Mouse (Mus musculus) left cerebral cortex, adult 8-10 months (tissue): ENCODE measurements around the gene Onecut1. TPM values are rescaled to one million over a fixed set of nuclear protein-coding genes. Genes with fewer than 3 reads are reported as not detected.

Source experiments
- DNase-seq, 2 experiments: peaks; one replicate each; pipeline ENCODE4 v3.0.0; 2022; ENCODE audit warnings: low spot score in 2 of 2
- total RNA-seq, 4 experiments: library from RNA; stranded (reverse); gene quantifications; 2 replicates each; pipeline ENCODE4 v1.2.4; 2022

The Onecut1 gene
- total RNA-seq: under 1 TPM; 0.08 to 0.21 (median 0.18) TPM

DNA sequence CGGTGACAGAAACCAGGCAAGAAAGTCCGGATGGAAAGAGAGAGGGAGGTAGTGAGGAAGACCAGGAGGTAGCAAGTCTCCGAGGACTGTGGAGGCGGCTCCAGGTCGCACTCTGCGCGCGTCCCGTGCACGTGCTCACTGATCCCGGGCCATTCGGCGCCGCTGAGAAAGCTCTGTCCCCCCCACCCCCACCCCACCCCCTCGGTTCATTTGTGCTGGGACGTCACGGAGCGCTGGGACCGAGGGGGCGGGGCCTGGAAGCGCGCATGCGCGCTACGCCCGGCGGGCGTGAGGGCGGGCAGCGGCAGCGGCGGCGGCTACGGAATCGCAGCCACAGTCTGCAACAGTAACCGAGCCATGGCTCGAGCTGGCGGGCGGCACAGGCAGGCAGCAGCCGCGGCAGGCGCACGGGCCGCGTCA lies at the start of gene Onecut1:
Gene Onecut1 (plus strand): TSS at position 361 of the 420 bp plus-strand sequence.
- DNase-seq: no peak

DNA sequence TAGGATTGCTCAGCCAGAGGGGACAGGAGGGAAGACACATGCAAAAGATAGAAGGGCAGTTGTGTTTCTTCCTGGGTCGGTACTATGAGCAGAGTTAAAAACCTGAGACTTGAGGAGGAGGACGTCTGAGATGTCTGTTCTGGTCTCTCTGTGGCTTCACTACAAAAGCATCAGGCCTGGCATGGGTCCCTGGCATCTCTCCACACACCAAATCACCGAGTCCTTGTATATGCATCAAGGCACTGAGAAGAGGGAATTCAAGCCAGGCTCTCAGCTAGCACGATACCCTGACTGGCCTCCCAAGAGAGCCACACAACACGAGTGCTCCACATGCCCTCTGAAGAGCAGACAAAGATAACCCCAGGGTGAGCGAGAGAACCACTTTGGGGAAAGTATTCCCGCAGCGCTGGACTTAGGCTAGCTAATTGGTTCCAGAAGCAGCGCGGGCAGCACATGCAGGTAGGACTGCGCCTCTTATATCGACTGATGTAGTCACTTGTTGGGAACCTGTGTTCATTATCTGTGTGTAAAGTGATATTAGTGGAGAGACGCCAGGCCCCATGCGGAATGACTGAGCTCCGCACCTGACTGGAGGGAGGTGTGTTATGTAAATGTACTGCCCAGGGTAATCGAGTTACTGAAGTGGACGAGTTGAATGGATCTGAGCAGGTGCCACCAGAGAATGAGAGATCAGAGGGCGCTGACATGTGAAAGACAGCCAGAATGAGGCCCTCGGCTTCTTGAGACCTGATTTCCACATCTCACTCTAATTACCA lies 41.8 kb upstream of the Onecut1 start:
- DNase-seq: no peak

DNA sequence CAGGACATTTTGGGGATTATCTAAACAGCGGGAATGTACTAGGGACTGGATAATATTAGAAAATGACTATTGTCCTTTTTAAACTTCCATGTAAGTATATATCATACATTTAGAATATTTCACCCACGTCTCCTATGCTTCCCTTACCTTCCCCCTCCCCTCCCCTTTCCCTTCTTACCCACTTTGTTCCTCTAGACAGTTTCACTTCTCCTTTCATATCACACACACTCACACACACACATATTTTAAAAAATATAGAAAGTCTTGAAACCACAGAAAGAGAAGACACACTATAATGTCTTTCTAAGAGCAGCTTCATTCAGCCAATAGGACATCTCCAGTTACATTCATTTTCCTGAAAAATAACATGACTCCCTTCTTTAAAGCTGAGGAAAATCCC lies 36.6 kb upstream of the Onecut1 start:
- DNase-seq: no peak

DNA sequence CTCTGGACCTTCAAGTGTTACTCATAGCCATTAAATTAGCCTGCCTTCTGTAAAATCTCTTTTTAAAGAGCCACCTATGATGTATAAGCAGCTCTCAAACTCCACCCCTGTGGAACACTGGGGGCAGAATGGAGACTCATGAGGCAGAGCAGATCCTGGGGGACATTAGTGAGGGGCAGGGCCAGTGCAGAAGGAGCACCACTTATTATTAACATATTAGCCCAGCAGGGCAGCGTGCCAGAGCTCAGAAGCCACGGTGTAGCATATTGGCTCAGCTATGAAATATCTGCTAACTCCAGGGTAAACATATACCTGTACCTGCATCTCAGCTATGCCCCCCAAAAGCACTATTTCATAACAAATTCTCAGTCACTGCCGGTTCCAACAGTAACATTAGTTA lies 32.5 kb upstream of the Onecut1 start:
- DNase-seq: no peak

DNA sequence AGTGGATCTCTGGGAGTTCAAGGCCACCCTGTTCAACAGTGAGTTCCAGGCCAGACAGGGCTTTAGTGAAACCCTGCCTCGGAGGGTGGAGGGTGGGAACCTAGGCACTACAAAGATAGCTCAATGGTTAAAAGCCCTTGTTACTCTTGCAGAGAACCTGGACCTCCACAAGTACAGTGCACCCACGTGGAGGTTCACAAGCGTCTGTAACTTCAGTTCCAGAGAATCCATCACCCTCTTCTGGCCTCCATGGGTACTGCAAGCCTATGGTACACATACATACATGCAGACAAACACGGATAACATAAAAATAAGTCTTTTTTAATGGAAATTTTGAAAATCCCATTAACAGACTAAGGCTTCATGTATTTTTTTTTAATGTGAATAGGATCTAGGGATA lies 18.8 kb upstream of the Onecut1 start:
- no peak for DNase-seq

DNA sequence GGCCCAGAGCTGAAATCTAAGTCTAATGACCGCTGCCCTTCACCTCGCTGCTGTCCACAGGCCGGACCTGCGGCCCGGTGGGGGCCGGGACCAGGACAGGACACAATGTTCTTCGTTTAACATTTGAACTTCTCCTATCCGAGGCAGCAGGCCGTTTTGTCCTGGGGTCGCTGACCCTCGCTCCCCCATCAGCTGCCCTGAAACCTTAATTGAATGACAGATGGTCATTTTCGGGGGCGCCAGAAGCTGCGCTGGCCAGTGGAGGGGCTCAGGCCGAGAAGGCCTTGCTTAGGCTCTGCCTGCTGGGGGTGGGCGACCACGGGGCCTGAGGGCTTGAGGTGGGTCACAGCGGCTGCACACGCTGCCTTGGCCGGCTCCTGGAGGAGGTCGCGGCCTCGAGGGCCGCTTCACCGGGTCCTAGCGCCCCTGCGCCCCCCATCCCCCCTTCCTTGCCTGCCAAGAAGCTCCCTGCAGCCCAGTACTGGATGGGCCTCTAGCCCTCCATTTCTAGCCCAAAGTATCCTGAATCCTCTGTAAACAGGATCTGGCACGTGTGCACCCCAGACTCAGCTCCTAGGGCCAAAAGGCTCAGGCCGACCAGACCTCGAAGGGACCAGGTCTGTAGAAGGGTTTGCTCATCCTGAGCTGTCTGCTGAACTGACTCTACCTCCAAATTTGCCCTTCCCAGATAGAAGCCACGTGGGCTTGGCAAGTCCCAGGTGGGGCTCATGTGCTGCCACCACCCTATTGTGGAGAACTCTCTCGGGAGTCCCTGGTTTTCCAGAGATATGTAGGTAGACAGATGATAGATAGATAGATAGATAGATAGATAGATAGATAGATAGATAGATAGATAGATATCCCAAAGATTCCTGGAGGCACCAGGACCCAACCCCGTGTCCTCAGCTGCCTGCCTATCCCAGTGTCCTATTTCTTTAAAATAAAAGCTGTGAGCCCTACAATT lies 14.6 kb upstream of the Onecut1 start:
- DNase-seq: no peak

DNA sequence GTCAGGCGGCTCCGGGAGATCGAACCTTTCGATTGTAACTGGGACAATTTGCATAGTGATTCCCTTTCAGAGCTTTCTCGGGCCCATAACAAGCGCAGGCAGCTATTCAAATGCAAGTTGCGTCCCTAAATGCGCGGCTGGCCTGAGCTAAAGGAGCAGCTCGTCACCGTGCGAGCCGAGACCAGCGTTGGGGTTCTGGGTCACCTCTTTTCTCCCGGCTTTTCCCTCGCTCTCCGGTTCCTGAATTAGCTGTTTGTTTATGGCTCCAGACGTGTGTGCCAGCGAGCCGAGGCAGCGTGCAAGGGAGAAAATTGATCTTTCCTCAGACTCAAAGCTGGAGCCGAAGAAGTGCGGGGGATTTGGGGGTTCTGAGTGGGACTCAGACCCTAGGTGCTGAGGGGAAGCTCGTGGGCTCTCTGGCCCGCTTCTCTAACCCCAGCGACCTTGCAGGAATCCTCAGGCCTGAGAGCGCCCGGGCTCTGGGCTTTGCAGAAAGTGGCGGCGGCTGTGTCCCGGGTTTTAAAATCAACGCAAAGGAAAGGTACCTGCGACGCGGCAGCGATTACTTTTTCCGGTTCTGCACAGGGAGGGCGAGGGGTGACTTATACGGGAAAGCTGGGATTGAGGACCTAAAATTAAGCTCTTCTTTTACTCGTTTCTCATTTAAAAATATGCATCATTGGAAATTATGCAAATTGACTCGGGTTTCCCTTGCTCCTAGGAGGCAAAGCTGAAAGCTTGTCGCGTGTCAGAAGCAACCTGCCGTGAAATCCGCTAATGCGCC lies 13.1 kb upstream of the Onecut1 start:
- no peak for DNase-seq

DNA sequence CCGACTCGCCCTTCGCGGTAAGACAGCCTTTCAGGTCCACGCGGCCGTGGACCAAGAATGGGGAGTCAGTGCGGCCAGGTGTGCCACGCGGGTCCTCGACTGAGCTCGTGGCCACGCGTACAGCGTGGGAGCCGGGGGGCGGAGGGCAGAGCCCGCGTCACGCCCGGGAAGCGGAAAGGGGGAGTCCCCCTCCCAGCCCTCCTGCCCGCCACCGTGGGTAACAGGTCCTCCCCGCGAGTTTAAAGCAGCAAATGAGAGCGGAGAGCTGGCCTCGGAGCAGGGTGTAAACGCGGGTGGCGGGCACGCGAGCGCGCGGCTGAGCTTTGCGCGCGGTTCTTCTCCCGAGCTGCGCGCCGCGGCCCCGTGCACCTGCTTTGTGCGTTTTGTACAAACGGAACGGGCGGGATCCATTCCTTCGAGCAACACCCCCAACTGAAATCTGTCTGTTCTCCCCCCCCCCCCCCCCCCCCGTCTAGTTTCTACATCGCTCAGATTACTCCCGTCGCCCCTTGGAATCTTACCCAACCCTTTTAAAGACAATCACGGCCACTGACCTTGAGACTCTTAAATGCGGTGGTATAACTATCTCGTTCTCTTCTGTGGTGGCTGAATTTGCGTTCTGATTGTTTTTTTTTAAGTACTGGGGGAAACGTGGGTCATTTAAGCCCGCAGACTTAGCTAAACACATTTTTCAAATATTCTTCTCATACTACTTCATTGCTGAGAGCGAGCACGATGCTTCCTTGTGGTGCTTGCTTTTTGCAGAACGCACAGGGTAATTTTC lies 12.3 kb upstream of the Onecut1 start:
- no peak for DNase-seq

DNA sequence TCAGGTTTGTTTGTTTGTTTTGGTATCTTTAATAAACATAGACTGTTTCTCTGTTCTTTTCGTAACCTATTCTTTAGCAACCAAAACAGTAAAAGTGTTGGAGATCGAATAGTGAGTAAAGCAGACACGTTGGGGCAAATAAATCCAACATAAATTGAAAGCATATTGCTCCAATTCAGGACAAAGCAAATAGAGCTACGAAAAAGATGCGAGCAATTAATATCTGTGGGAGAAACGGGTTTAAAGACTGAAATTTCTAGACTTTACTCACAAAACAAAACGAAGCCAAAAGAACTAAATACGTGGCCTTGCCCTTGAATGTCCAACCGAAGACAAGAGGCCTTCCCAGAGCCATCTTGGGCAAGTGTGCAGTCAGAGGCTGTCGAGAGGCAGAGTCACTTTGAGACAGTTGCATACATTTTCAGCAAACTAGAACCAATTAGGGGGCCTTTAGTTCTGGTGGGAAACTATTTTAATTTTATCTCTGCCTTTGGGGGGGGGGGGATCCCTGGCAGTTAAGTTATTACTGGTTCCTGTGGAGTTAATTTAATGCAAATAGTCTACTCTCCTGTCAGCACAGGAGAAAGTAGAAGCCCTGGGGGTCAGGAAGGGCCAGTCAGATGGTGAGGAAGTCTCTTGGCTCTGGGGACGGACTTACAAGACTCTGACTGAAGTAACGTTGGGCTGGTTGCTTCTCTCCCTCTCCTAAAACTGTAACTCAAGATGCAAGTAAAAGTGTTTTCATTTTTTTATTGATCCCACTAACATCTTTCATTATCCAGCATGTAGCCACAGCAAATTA lies 11.5 kb upstream of the Onecut1 start:
- DNase-seq: no peak

DNA sequence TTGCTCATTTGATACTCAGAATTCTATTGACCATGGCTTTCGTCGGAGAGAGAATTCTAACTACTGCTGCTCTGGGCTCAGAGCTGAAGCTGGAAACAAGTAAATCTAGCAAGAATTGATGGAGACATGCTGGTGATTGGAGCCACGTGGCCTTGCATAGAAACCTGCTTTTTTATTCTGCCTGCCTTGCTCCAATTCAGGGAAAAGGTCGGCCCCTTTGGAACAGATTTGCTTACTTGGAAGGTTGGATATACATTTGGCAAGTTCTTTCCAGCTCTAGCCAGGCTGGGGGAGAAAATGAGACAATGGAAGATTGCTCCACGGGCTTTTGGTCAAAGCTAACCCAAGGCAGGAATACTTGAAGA lies 11.0 kb upstream of the Onecut1 start:
- DNase-seq: no peak

DNA sequence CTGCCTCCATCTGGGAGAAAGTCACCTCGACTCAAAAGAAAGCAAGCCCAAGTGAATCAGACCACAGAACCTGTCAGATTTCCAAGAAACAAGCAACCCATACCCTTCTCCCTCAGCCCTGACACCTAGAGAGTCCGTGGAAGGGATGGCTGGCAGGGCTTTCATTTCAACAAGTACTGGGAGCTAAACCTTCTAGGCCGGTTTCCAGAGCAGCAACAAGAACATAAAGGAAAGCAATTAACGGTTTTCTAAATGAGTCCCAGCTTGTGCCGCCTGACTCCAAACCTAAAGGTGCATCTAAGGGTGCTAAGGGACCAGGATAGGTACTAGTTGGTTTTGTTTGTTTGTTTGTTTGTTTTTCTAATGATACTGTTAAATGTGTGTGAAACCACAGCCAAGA lies 10.1 kb upstream of the Onecut1 start:
- DNase-seq: no peak

DNA sequence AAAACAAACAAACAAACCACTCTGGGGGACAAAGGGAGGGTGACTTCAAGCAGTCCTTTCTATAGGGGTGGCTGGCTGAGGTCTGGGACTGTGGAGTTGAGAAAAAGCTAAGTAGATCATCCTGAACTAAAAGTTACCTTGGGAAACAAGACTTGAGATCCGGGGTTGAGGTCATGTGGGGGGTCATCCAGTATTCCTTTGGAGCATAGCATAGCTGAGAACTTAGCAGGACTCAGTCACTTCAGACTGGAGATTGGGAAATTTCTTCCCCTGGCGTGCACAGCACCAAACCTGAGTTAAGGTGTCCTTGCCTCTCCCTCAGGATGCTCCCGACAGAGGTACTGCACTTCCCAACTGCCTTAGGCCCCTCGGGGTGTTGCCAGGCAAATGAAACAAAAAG lies 9.4 kb upstream of the Onecut1 start:
- no peak for DNase-seq

DNA sequence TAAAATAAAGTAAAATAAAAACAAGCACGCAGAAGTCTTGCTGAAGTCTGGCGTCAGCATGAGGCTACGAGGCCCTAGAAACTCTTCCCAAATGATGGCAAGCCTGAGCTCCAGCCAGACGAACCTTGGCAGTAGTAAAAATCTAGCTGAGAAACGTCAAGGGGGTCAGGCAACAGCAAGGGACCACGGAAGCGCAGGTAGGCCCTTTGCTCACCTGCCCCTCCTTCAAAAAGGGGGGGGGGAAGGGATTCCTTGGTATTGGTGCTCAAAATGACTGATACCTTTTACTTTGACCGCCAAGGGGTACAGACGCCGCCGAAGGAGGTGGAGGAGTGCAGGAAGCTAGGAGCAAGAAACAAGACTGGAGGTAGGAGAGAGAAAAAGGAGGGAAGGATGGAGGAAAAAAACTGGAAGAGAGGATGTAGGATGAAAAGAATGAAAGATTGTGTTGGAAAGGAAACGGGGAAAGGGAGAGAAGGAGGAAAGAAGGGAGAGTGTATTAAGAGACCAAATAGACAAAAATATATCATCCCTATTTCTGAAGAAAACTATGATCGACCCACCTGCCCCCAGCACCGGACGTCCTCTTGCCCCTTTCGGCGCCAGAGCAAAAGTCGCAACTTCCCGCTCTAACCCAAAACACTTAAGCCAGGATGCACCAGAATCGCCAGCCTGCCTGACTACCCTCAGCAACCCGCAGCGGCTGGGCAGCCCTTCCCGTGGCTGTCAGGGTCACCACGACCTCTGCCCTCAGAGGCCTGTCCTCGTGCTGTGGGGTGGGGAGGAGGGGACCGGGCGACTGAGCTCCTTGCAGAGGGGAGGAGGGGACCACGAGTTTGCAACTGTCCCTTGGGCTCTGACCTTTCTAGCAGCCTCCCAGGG lies 8.3 kb upstream of the Onecut1 start:
- no peak for DNase-seq

DNA sequence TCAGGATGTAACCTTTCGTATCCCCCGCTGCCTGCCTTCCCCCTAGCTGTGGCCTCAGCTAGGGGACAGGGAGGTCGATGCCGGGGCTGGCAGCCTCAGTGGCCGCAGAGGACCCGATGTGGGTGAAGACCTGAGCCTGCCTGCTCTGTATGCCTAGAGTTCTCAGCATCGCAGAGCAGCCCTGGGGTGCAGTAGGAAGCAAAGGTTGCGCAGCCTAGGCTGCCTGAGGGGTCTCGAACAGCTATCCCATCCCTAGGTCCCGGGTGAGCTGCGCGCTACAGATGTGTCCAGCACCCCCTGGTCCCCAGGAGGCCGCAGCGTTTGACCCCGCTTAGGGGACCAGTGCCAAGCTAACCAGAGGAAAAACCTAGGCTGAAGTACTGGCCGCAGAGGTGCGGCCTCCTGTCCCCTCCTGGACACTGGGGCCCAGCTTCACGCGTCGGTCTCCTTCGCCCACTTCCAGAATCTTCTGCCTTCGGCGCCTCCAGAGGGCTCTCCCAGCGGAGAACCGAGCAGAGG lies 7.6 kb upstream of the Onecut1 start:
- no peak for DNase-seq

DNA sequence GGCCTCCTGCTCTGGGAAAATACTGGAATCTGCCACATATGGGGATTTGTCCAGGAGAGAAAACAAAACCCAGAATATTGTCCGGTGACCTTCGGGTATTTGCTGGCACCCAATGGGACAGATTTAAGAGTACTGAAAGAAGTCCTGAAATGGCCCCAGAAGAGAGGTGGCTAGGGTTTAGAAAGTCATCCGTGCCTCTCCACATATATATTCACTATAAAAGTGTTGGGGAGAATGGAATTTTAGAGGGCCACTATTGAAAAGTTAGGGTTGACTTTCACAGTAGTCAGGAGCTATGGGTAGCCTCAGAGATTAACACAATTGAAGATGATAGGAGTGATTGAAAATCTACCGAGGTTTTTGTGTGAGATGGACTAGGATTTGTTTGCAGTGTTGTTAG lies 6.3 kb upstream of the Onecut1 start:
- DNase-seq: no peak

DNA sequence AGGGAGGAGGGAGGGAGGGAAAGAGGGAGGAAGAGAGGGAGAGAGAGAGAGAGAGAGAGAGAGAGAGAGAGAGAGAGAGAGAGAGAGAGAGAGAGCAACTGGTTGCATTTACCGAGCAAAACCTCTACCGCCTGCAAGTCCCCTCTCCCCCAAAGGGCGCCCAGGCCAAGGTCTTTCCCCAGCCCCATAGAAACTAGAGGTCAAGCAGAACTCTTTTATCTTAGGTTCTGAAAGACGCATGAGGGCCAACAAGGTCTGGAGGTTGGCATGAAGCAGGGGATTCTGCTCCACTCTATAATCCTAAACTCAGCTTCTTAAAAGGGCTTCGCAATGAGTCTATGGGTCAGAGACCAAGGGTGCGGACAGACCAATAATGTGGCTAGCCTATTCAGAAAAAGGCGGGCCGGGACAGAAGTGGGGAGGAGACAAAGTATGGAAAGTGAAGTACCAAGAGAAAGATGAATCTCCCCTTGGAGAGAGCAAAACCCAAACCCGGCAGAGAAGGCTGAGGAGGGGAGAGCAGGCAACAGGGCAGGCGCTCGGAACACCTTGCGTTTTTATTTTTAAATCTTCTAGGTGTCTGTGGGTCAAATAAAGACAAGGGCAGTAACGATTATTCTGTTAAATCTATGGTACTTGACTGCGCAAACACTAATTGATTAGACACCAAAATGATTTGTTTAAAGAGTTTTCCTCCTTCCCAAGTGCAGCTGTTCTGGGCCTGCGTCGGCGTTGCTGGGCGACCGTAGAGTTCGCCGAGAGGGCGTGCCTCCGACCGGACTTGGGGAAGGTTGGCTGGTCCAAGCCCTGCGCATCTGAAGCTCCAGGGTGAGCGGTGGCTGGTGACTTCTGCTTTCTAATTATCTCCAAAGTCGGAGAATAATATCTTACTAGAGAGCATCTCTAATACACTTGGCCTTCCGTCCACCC lies 4.9 kb upstream of the Onecut1 start:
- no peak for DNase-seq

DNA sequence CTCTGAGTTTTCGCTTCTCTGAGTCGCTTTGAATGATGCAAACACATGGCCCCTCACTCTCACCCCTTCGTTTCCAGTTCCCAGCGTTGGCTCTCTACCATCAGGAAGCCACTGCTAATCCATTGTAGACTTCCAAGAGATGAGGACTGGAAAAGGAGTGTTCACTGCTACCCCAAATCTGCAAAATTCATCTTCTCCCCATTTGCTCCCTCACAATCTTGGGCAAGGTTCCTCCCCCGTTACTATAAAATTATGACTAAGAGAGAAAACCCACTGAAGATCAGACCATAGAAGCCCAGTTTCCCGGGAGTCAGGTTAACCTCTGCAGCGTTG lies 4.2 kb upstream of the Onecut1 start:
- no peak for DNase-seq

DNA sequence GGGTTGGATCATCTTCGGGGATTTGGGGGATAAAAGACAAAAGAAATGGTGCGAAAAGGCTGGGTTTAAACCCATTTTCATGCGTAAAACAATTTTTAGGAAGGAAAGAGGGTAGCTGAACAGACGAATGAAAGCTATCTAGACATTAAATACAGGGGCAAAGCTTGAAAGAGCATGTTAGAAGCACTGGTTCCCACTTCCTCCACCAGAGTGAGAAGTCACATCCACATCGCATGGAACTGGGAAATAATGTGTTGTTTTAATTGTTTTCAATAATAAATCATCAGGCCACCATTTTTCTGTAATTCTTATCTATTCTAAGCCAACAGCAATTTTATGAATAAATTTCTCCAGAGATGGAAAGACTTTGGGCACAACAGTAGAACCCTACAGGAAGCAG lies 3.6 kb upstream of the Onecut1 start:
- DNase-seq: no peak
